Mouse (Mus musculus) neural tube, embryonic 11.5 days (tissue): Measurements from ENCODE around the gene Lmcd1. TPM values are rescaled to one million over a fixed set of nuclear protein-coding genes. Genes with fewer than 3 reads are reported as not detected.

Experiments
- ATAC-seq: fragments of 200-750 bp; cut with Nextera tagmentation; 2 replicates; pipeline ENCODE4 v1.8.0; 2017; ENCODE audit warnings: moderate number of reproducible peaks, mild to moderate bottlenecking, moderate TSS enrichment, moderate library complexity; ENCODE audit not compliant: insufficient read depth, low FRiP score, low TSS enrichment
- DNase-seq: peaks from one replicate; pipeline ENCODE4 v3.0.0-alpha.2; 2015; ENCODE audit warnings: low spot score
- H3K27ac ChIP-seq: fragments of 300-500 bp; sonication (generic); 2 replicates; pipeline ENCODE4 v1.5.1; 2014; ENCODE audit warnings: low read depth, mild to moderate bottlenecking, low read length
- H3K27me3 ChIP-seq: fragments of 300-500 bp; sonication (generic); 2 replicates; pipeline ENCODE4 v1.6.1; 2014; ENCODE audit warnings: mild to moderate bottlenecking, low read length, mixed read lengths; ENCODE audit not compliant: control insufficient read depth, insufficient read depth
- H3K36me3 ChIP-seq: fragments of 300-500 bp; sonication (generic); 2 replicates; pipeline ENCODE4 v1.6.1; 2014; ENCODE audit warnings: mild to moderate bottlenecking, low read length, moderate library complexity, mixed read lengths; ENCODE audit not compliant: control insufficient read depth, insufficient read depth
- H3K4me1 ChIP-seq: fragments of 300-500 bp; sonication (generic); 2 replicates; pipeline ENCODE4 v1.6.1; 2014; ENCODE audit warnings: low read length, mixed read lengths; ENCODE audit not compliant: control insufficient read depth, insufficient read depth
- H3K4me2 ChIP-seq: fragments of 300-500 bp; sonication (generic); 2 replicates; pipeline ENCODE4 v1.6.1; 2014; ENCODE audit warnings: low read depth, mild to moderate bottlenecking, moderate library complexity
- H3K4me3 ChIP-seq: fragments of 300-500 bp; sonication (generic); 2 replicates; pipeline ENCODE4 v1.5.1; 2014; ENCODE audit warnings: low read depth, low read length
- H3K9ac ChIP-seq: fragments of 300-500 bp; sonication (generic); 2 replicates; pipeline ENCODE4 v1.6.1; 2014; ENCODE audit warnings: mild to moderate bottlenecking, low read length
- H3K9me3 ChIP-seq: fragments of 300-500 bp; sonication (generic); 2 replicates; pipeline ENCODE4 v1.6.1; 2016; ENCODE audit warnings: low read length; ENCODE audit not compliant: control insufficient read depth
- WGBS: fragments of 180-500 bp; shearing (Covaris S2); extraction: QIAGEN DNeasy Blood & Tissue Kit; methylation state at CpG from one replicate; pipeline ENCODE4 v1.1.7; 2014; 5-methylcytosine and 5-hydroxymethylcytosine counted together
- polyA plus RNA-seq: library from polyadenylated mRNA; unstranded; fragments of >200 nt; fragmentation: Nextera tagmentation; extraction: Ambion mirVana; gene quantifications from 2 replicates; pipeline ENCODE4 v1.2.1, GENCODE M21; 2014

The Lmcd1 gene
- polyA plus RNA-seq, 1 experiment from 2014 or later, result 6.9 TPM

DNA sequence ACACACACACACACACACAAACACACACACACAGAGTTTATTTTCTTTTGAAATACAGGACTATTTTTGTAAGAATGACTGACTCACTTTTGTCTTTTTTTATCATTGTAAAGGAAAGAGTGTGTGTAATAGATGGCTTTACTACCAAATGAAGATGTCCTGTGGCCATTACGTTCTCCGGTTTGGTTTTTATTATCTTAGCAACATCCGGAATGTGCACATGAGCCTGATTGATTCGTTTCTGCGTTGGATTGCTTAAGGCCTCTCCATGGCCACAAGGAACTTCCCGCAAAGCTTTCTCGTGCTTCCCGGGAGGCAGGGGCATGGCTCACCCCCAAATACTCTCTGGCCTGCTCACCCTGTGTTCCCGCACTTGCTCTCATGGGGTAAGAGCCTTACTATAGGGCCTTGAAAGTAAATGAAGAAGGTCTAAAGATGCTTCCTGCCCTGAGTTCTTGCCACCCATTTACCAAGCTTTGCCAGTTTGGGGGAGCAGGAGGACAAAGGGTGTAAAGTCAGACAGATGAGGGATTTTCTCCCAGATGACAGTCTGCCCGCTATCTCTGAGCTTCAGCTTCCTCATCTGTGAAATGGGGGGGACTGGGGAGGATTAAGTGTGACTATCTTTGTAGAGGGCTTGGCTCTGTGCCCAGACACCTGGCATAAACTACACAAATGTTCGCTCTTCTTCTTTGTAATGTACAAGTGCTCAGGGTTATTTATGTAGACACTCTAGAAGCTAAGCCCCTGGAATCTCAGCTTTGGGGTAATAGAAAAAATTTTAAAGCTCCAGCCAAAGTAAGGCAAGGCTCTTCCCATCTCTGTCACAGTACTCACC is 18.0 kb upstream of the Lmcd1 start:
- 85% methylated on average over 11 of the region's 11 CpGs for WGBS
- no peak overlapping the region for H3K9ac ChIP-seq
- DNase-seq, result no peak
- H3K27me3 ChIP-seq, result no peaks in the 10 kb centered on the region
- H3K4me3 ChIP-seq, result no peak overlapping the region
- no peaks in the 10 kb centered on the region for H3K9me3 ChIP-seq
- no peak for ATAC-seq
- no peak overlapping the region for H3K27ac ChIP-seq
- H3K36me3 ChIP-seq, result no peaks in the 10 kb centered on the region
- H3K4me1 ChIP-seq, result no peaks in the 10 kb centered on the region
- no peak overlapping the region for H3K4me2 ChIP-seq

DNA sequence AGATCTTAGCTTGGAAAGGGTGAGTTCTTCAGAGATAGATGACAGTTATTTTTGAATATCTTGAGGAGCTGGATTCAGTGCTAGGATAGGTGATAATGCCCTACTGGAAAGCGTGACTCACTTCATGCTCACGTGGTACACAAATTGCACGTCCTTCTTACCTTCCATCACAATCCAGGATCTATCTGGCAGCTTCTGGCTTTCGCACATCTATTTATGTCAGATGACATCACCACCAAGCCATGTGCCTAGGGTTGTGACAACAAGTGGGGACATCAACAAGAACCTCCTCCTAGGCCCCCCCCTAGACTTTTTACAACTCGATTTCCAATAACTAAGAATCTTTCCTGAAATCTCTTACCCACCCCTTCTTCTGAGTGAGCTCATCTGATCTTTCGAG is 17.0 kb upstream of the Lmcd1 start:
- Histone ChIP-seq H3K4me1 (no peaks in the 10 kb centered on the region), H3K9me3 (no peaks in the 10 kb centered on the region), H3K4me2 (no peak overlapping the region), H3K4me3 (no peak overlapping the region), H3K9ac (no peak overlapping the region), H3K27ac (no peak overlapping the region), H3K27me3 (no peaks in the 10 kb centered on the region), H3K36me3 (no peaks in the 10 kb centered on the region)
- WGBS, result 91% methylated on average over 6 of the region's 6 CpGs
- ATAC-seq (no peak), DNase-seq (no peak)

DNA sequence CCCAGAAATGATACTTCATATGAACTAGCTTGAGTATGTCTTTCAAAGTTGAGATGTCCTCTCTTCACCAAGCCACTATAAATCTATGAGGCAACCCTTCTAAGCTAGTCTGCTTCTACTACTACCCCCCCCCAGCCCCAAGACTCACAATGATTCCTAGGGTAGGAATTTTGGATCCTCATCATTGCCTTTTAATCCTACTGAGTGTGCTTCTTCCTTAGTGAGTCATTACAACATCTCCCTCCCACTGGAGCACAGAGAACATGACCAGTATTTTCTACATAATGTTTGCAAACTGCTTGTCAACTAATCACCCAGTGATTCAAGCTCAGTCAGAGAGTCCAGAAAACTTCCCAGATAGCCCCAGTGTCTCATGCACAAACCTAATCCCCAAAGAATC is 12.5 kb upstream of the Lmcd1 start:
- DNase-seq, result no peak
- ATAC-seq, result no peak
- no peaks in the 10 kb centered on the region for H3K4me1 ChIP-seq
- no peak overlapping the region for H3K9ac ChIP-seq
- H3K27me3 ChIP-seq, result no peaks in the 10 kb centered on the region
- H3K4me2 ChIP-seq, result no peak overlapping the region
- H3K9me3 ChIP-seq, result no peaks in the 10 kb centered on the region
- no peaks in the 10 kb centered on the region for H3K36me3 ChIP-seq
- H3K27ac ChIP-seq, result no peak overlapping the region
- H3K4me3 ChIP-seq, result no peak overlapping the region

DNA sequence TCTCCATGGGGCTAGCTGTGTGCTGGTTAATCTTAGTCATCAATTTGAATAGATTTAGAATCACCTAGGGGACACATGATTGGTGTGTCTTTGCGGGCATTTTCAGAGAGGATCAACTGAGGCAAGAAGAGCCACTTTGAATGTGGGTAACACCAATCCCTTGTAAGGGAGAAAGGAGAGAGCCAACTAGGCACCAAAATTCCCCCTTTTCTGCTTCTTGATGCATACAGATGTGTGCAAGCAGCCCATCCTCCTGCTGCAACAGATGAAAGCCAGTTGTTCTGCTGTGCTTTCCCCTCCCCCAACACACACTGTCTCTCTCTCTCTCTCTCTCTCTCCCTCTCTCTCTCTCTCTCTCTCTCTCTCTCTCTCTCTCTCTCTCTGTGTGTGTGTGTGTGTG is 9.2 kb upstream of the Lmcd1 start:
- Histone ChIP-seq H3K4me1 (no peaks in the 10 kb centered on the region), H3K9me3 (no peaks in the 10 kb centered on the region), H3K9ac (no peak overlapping the region), H3K36me3 (no peaks in the 10 kb centered on the region), H3K4me3 (no peak overlapping the region), H3K27me3 (no peaks in the 10 kb centered on the region), H3K4me2 (no peak overlapping the region), H3K27ac (no peak overlapping the region)
- no peak for ATAC-seq
- WGBS, result 100% methylated on average over 1 of the region's 1 CpGs
- DNase-seq, result no peak

DNA sequence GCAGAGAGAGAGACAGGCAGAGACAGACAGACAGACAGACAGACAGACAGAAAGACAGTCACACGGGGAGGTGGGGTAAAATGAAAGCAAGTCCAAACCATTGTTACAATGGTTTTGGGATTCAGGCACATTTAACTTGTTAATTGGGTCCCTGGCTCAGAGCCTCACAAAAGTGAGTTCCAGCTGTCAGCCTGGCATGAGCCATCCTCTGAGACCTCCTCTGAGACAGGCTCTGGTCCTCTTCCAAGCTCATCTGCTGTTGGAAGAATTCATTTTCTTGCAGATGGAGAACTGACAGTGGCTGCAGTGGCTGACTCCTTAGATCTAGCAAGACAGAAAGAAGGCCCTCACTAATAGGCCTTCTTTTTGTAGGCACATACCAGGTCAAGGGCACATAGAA is 6.9 kb upstream of the Lmcd1 start:
- H3K27me3 ChIP-seq, result no peaks in the 10 kb centered on the region
- ATAC-seq (no peak), DNase-seq (no peak)
- H3K4me1 ChIP-seq, result no peaks in the 10 kb centered on the region
- no peak overlapping the region for H3K4me3 ChIP-seq
- H3K27ac ChIP-seq, result no peak overlapping the region
- no peaks in the 10 kb centered on the region for H3K36me3 ChIP-seq
- no peak overlapping the region for H3K9ac ChIP-seq
- H3K9me3 ChIP-seq, result no peaks in the 10 kb centered on the region
- no peak overlapping the region for H3K4me2 ChIP-seq
- WGBS, result 62% methylated on average over 1 of the region's 1 CpGs

DNA sequence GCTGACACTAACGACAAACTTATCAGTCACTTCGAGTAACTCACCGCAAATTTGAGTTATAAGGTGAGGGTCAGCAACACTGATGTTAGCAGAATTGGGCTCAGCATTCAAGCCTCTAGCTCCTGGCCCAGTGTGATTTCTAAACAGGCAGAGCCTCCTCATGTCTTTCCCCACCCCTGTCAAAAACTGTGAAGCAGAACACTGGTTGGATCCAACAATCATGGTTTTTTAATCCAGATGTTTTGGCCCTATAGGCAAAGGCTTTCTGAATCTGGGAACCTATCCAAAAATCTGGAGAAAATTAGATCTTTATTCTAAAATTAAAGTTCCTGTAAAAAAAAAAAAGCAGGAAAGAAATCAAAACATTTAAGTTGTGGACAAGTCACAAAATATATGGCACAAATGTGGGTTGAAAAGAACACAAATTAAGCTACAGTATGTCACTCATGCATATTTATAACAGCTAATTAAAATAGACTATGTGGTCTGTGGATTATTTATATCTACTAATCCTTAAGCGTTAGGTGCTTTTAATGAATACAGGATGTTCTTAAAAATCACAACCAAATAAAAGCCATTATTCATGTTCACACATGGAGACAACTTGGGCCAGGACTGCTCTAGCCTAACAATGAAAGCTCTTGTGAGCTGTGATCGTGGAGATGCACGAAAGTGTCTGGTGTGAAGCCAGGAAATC is 5.7 kb upstream of the Lmcd1 start:
- no peaks in the 10 kb centered on the region for H3K4me1 ChIP-seq
- DNase-seq (no peak), ATAC-seq (no peak)
- H3K4me2 ChIP-seq, result no peak overlapping the region
- H3K36me3 ChIP-seq, result no peaks in the 10 kb centered on the region
- no peak overlapping the region for H3K9ac ChIP-seq
- H3K27me3 ChIP-seq, result no peaks in the 10 kb centered on the region
- WGBS, result 89% methylated on average over 6 of the region's 6 CpGs
- H3K27ac ChIP-seq, result no peak overlapping the region
- no peaks in the 10 kb centered on the region for H3K9me3 ChIP-seq
- H3K4me3 ChIP-seq, result no peak overlapping the region

DNA sequence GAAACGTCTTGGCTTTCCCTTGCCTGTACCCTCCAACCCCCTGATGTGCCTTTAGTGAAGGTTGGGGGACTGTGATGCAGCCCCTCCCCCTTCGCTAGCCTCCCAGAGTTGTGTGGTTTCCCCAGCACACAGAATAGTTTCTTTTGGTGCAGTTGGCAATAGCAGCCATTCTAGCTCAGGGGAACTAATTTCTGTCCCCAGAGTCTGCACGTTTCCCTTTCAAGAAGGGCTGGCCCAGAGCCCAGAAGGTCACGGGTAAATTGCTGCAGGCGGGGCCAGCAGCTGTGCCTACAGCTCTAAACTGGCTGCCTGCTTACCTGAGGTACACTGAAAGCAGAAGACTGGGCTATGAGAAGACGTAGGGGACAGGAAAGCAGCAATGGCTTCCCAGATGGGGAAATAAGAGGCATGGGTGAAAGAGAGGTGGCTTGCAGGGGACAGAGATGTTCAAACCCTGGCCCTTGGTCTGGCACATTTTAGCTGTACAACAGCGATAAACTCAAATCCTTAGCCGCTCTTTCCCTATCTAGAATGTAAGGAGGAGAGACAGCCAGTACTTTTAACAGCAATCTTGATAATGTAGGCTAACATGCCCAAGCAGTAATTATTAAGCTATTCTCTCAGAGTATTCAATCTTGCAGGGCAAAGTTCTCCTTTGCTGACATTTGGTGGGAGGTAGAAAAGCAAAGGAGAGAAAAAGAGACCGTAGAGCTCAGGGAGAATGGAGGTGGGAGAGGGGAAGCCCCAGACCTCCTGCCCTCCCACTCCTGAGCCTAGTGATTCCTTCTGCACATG is 900 bp downstream of the Lmcd1 start:
- DNase-seq (peak; percentile 51), ATAC-seq (peak; percentile 77)
- H3K36me3 ChIP-seq, result no peaks in the 10 kb centered on the region
- no peak overlapping the region for H3K4me2 ChIP-seq
- H3K27ac ChIP-seq, result no peak overlapping the region
- no peaks in the 10 kb centered on the region for H3K4me1 ChIP-seq
- H3K4me3 ChIP-seq, result no peak overlapping the region
- 33% methylated on average over 9 of the region's 9 CpGs for WGBS
- H3K9me3 ChIP-seq, result no peaks in the 10 kb centered on the region
- H3K27me3 ChIP-seq, result no peaks in the 10 kb centered on the region
- H3K9ac ChIP-seq, result no peak overlapping the region

DNA sequence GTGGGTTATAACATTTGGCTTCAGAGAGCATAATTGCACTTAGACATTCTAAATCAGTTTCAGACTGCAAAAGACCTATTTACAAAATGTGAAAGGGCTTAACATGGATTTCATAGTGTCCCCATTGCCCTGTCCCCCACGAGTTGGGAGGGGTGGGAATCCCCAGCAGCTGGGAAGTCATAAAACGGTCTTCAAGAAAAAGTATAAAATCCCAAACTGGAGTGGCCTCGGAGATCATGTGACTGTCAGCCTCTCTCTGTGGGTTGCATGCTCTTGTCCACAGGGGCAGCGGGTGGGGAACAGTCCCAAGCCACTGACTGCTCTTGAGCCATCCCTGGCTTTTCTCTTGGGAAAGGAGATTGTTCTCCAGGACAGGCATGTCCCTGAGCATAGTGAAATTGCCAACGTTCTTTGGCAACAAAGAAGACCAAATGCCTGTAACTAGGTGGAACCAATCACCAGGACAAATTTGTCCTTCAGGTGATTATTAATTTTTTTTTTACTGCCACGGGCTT is 2.2 kb downstream of the Lmcd1 start:
- 83% methylated on average over 6 of the region's 6 CpGs for WGBS
- H3K36me3 ChIP-seq, result no peaks in the 10 kb centered on the region
- no peaks in the 10 kb centered on the region for H3K4me1 ChIP-seq
- DNase-seq (no peak), ATAC-seq (no peak)
- no peaks in the 10 kb centered on the region for H3K9me3 ChIP-seq
- H3K27me3 ChIP-seq, result no peaks in the 10 kb centered on the region
- H3K9ac ChIP-seq, result no peak overlapping the region
- H3K4me2 ChIP-seq, result no peak overlapping the region
- no peak overlapping the region for H3K4me3 ChIP-seq
- no peak overlapping the region for H3K27ac ChIP-seq
